In the genomic region with DNA sequence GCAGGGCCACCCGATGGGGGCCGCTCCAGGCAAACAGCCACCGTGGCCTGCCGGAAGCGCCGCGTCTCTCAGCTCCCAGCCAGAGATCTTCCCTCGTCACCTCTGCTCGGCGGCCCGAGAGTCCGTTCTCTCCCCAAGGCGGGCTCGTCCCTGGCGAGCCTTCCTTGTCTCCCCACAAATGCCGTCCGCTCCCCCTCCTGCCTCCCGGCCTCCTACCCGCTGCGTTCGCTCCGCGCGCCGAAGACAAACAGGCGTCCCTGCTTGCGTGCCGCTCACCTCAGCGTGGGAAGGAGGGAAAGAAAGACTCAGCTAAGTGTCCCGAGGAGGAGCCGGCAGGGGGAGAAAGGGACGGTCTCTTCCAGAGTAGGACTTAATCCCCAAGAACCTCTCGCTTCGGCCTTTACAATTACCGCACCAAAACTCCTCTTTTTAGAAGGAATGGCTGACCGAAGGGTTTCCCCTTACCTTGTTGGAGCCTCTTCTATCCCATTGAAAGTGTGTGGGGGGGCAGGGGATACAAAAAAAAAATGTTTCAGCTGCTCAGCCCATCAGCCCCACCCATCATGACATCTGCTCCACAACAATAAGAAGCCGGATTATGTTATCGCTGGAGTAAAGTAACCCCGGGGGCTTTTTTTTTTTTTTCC, we compare ENCODE assay signal across 8 mouse cellular contexts. TPM values are rescaled to one million over a fixed set of nuclear protein-coding genes. Genes with fewer than 3 reads are reported as not detected.
DNase-seq lines count a peak whose midpoint lies in the region; ATAC-seq and TF ChIP-seq lines count a peak whose summit lies in the region.

Gene Trip12, minus strand, starts transcription at position 499 of the 647 bp plus-strand sequence.

- no peaks in the 10 kb centered on the region for H3K27me3 ChIP-seq in spleen, adult 2 months (ENCODE audit: control insufficient read depth, insufficient read depth, low read length)
- H3K27me3 ChIP-seq in intestine, embryonic 15.5 days (replicated peaks), result no peaks in the 10 kb centered on the region

- H3K9ac ChIP-seq in intestine, embryonic 15.5 days, result peak within 1 kb of the TSS; percentile 97

- 2% methylated on average over 39 of the region's 39 CpGs for WGBS in spleen, adult 2 months
- under 1% methylated on average over 39 of the region's 39 CpGs for WGBS in intestine, embryonic 15.5 days

- no peak for TF ChIP-seq CTCF in spleen, adult 2 months (IDR thresholded peaks at IDR 0.05; ENCODE audit: extremely low read depth, insufficient read depth, insufficient read length, insufficient replicate concordance)
- TF ChIP-seq CTCF in bone marrow macrophage, adult 2 months (IDR thresholded peaks at IDR 0.05; ENCODE audit: low read depth, low read length), result no peak

- H3K4me1 ChIP-seq in spleen, adult 2 months (ENCODE audit: control insufficient read depth, insufficient read depth, insufficient read length), result peaks cover 4% of the 10 kb centered on the region; the same call in 1 of the 2 replicates
- peaks cover 7% of the 10 kb centered on the region for H3K4me1 ChIP-seq in bone marrow macrophage, adult 2 months (ENCODE audit: control insufficient read depth, insufficient read depth, low read length)
- no peaks in the 10 kb centered on the region for H3K4me1 ChIP-seq in intestine, embryonic 15.5 days (replicated peaks)

- H3K36me3 ChIP-seq in spleen, adult 2 months (ENCODE audit: control insufficient read depth, insufficient read depth, low read length), result no peaks in the 10 kb centered on the region
- H3K36me3 ChIP-seq in intestine, embryonic 15.5 days, result no peaks in the 10 kb centered on the region

- peak within 1 kb of the TSS; percentile 97 for H3K27ac ChIP-seq in spleen, adult 2 months (ENCODE audit: insufficient read depth, low read length)
- H3K27ac ChIP-seq in bone marrow macrophage, adult 2 months (ENCODE audit: insufficient read depth, low read depth, low read length), result peak within 1 kb of the TSS; percentile 93
- H3K27ac ChIP-seq in intestine, embryonic 15.5 days, result peak within 1 kb of the TSS; percentile 99

- no peaks in the 10 kb centered on the region for H3K9me3 ChIP-seq in intestine, embryonic 15.5 days

- H3K4me2 ChIP-seq in intestine, embryonic 15.5 days (replicated peaks), result peak within 1 kb of the TSS; percentile 69

- no peak for TF ChIP-seq POLR2A in spleen, adult 2 months (IDR thresholded peaks at IDR 0.05; ENCODE audit: low read depth, low read length)
- TF ChIP-seq POLR2A in bone marrow macrophage, adult 2 months (IDR thresholded peaks at IDR 0.05; ENCODE audit: borderline replicate concordance, low read depth, low read length), result no peak

- peak; percentile 66 for ATAC-seq in intestine, embryonic 15.5 days
- ATAC-seq in megakaryocyte-erythroid progenitor cell, adult 5-6 weeks (replicated peaks; ENCODE audit: low FRiP score, low TSS enrichment, poor library complexity, severe bottlenecking), result peak; percentile 61

- H3K4me3 ChIP-seq in spleen, adult 2 months (ENCODE audit: extremely low read depth, insufficient read depth, insufficient read length), result peak within 1 kb of the TSS; percentile 94
- H3K4me3 ChIP-seq in bone marrow macrophage, adult 2 months (ENCODE audit: insufficient read depth, low read length), result peak within 1 kb of the TSS; percentile 87
- H3K4me3 ChIP-seq in intestine, embryonic 15.5 days (replicated peaks), result peak within 1 kb of the TSS; percentile 94

- no peak for DNase-seq in spleen, adult 2 months (ENCODE audit: low read depth in 1 of 2, low spot score in 2 of 2)
- DNase-seq in spleen, adult 12 weeks (ENCODE audit: low spot score), result no peak
- DNase-seq in gastrocnemius, postnatal 10 days, result no peak
- no peak for DNase-seq in cerebellum, postnatal 25 days
- DNase-seq in adipocyte (ENCODE audit: low spot score), result no peak

RNA-seq across cellular contexts. Expression of gene Trip12, which starts in this region (rescaled TPM):
- 13.7 and 18.2 TPM in 2 replicates for polyA plus RNA-seq in spleen, adult 2 months (2012; rRNA removed)
- polyA plus RNA-seq in bone marrow macrophage, adult 2 months (2012; ENCODE audit: insufficient read depth, insufficient read length, missing spikeins), result 159 TPM in 2 replicates
- total RNA-seq in gastrocnemius, postnatal 10 days (2021), result 100 to 1,000 TPM; 198 to 241 TPM
- 48.9 and 54.2 TPM in 2 replicates for polyA plus RNA-seq in intestine, embryonic 15.5 days (2015; fragmentation: Nextera tagmentation; extraction: Ambion mirVana)
- total RNA-seq in megakaryocyte-erythroid progenitor cell, adult 5-6 weeks (2014; fragmentation: Nextera tagmentation), result 180 and 213 TPM in 2 replicates
- 284 and 335 TPM in 2 replicates for total RNA-seq in megakaryocyte-erythroid progenitor cell, adult 5-6 weeks (2017)
